10 mouse cellular contexts compared by ENCODE assay signal in the genomic region with DNA sequence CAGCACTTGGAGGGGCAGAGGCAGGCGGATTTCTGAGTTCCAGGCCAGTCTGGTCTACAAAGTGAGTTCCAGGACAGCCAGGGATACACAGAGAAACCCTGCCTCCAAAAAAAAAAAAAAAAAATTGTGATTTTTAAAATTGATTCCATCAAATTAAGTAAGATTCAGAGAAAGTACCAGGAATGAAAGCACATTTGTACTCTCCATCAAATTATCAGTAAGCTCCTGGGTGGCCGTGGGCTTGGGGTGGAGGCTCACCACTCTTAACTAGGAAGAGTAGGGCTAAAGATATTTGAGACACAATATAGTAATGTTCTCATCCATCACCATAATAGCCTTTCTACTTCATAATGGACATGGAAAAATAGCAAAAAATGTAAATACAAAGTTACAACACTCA. TPM values are rescaled to one million over a fixed set of nuclear protein-coding genes. Genes with fewer than 3 reads are reported as not detected.
DNase-seq lines count a peak whose midpoint lies in the region; ATAC-seq and TF ChIP-seq lines count a peak whose summit lies in the region.
"Had no signal": no experiment of that assay in that cellular context is flagged by ENCODE, and none has a peak within 500 bp of the region (broad histone marks: within the 10 kb centered on the region; RNA-seq: fewer than 3 reads in every experiment).

No protein-coding gene starts in this region.

- ATAC-seq in heart, embryonic 11.5 days (replicated peaks; ENCODE audit: insufficient number of reproducible peaks, low FRiP score, low TSS enrichment): no peak
- no peak for ATAC-seq in megakaryocyte, adult 5-6 weeks (ENCODE audit: poor library complexity, severe bottlenecking)
- ATAC-seq in hindbrain, embryonic 16.5 days: no peak
- ATAC-seq in neural tube, embryonic 12.5 days (ENCODE audit: low FRiP score, low read depth): no peak

- no peak for DNase-seq in heart, adult 2 months
- DNase-seq in adrenal gland, adult 8-10 months: no peak
- DNase-seq in urinary bladder, postnatal 25 days (ENCODE audit: low spot score): no peak
- DNase-seq: kidney, postnatal 36 days; lung, postnatal 10 days had no signal

- no peaks in the 10 kb centered on the region for H3K9me3 ChIP-seq in heart, embryonic 11.5 days (replicated peaks; ENCODE audit: control insufficient read depth, low read length)
- no peaks in the 10 kb centered on the region for H3K9me3 ChIP-seq in megakaryocyte, embryonic 14.5 days
- no peaks in the 10 kb centered on the region for H3K9me3 ChIP-seq in hindbrain, embryonic 16.5 days (ENCODE audit: control insufficient read depth, low read length)
- no peaks in the 10 kb centered on the region for H3K9me3 ChIP-seq in neural tube, embryonic 12.5 days

- TF ChIP-seq EP300 in heart, adult 2 months (IDR thresholded peaks at IDR 0.05; ENCODE audit: insufficient read depth, low read depth, low read length): no peak

- WGBS in heart, embryonic 11.5 days (ENCODE audit: insufficient replicate concordance): 48% methylated on average over 2 of the region's 2 CpGs
- 33% methylated on average over 2 of the region's 2 CpGs for WGBS in heart, adult 2 months
- WGBS in hindbrain, embryonic 16.5 days: 60% methylated on average over 2 of the region's 2 CpGs
- WGBS in neural tube, embryonic 12.5 days: 77% methylated on average over 2 of the region's 2 CpGs

- no peak overlapping the region for H3K27ac ChIP-seq in heart, embryonic 11.5 days (ENCODE audit: low read depth, low read length)
- no peak overlapping the region for H3K27ac ChIP-seq in heart, adult 2 months
- H3K27ac ChIP-seq in hindbrain, embryonic 16.5 days (ENCODE audit: low read depth, low read length): no peak overlapping the region
- H3K27ac ChIP-seq in neural tube, embryonic 12.5 days: no peak overlapping the region

- no peak overlapping the region for H3K4me3 ChIP-seq in heart, embryonic 11.5 days (ENCODE audit: low read depth, low read length)
- no peak overlapping the region for H3K4me3 ChIP-seq in heart, adult 2 months
- H3K4me3 ChIP-seq in megakaryocyte, embryonic 14.5 days (replicated peaks): peak overlapping the region; percentile 80
- no peak overlapping the region for H3K4me3 ChIP-seq in hindbrain, embryonic 16.5 days (ENCODE audit: low read length)
- no peak overlapping the region for H3K4me3 ChIP-seq in neural tube, embryonic 12.5 days

- no peaks in the 10 kb centered on the region for H3K27me3 ChIP-seq in heart, embryonic 11.5 days (ENCODE audit: control insufficient read depth, insufficient read depth, low read length)
- no peaks in the 10 kb centered on the region for H3K27me3 ChIP-seq in heart, adult 2 months (ENCODE audit: control insufficient read depth, insufficient read depth, low read length)
- no peaks in the 10 kb centered on the region for H3K27me3 ChIP-seq in megakaryocyte, embryonic 14.5 days (replicated peaks)
- H3K27me3 ChIP-seq in hindbrain, embryonic 16.5 days (replicated peaks; ENCODE audit: control insufficient read depth, insufficient read depth, low read length): no peaks in the 10 kb centered on the region
- H3K27me3 ChIP-seq in neural tube, embryonic 12.5 days (replicated peaks): no peaks in the 10 kb centered on the region

- H3K4me2 ChIP-seq in heart, embryonic 11.5 days: peak overlapping the region; percentile 12
- H3K4me2 ChIP-seq in hindbrain, embryonic 16.5 days (ENCODE audit: low read length): peak overlapping the region; percentile 48
- peak overlapping the region; percentile 43 for H3K4me2 ChIP-seq in neural tube, embryonic 12.5 days (replicated peaks)

- TF ChIP-seq POLR2A in heart, adult 2 months (IDR thresholded peaks at IDR 0.05; ENCODE audit: insufficient read depth, low read depth, low read length): no peak

- peaks cover 21% of the 10 kb centered on the region for H3K4me1 ChIP-seq in heart, embryonic 11.5 days (ENCODE audit: control insufficient read depth, insufficient read depth, low read length)
- peaks cover 17% of the 10 kb centered on the region for H3K4me1 ChIP-seq in heart, adult 2 months (ENCODE audit: control insufficient read depth, insufficient read depth, low read length)
- peaks cover 43% of the 10 kb centered on the region for H3K4me1 ChIP-seq in megakaryocyte, embryonic 14.5 days
- peaks cover 21% of the 10 kb centered on the region for H3K4me1 ChIP-seq in hindbrain, embryonic 16.5 days (ENCODE audit: control insufficient read depth, insufficient read depth, low read depth, low read length)
- H3K4me1 ChIP-seq in neural tube, embryonic 12.5 days: peaks cover 14% of the 10 kb centered on the region

- H3K9ac ChIP-seq in heart, embryonic 11.5 days (ENCODE audit: low read depth, low read length): no peak overlapping the region
- no peak overlapping the region for H3K9ac ChIP-seq in heart, adult 2 months (ENCODE audit: low read depth, low read length)
- H3K9ac ChIP-seq in hindbrain, embryonic 16.5 days (ENCODE audit: low read depth, low read length): no peak overlapping the region
- no peak overlapping the region for H3K9ac ChIP-seq in neural tube, embryonic 12.5 days

- H3K36me3 ChIP-seq in heart, embryonic 11.5 days (ENCODE audit: control insufficient read depth, insufficient read depth, low read length): no peaks in the 10 kb centered on the region
- peaks cover 30% of the 10 kb centered on the region for H3K36me3 ChIP-seq in heart, adult 2 months (ENCODE audit: control insufficient read depth, insufficient read depth, low read length)
- peaks cover 5% of the 10 kb centered on the region for H3K36me3 ChIP-seq in megakaryocyte, embryonic 14.5 days (replicated peaks; ENCODE audit: low read length)
- no peaks in the 10 kb centered on the region for H3K36me3 ChIP-seq in hindbrain, embryonic 16.5 days (ENCODE audit: control insufficient read depth, insufficient read depth, low read length)
- H3K36me3 ChIP-seq in neural tube, embryonic 12.5 days: no peaks in the 10 kb centered on the region

- intact Hi-C loops in heart, adult 2 months (cut with DNase I): no loop called here

- TF ChIP-seq CTCF in heart, adult 2 months (IDR thresholded peaks at IDR 0.05): no peak

- H3K79me2 ChIP-seq in heart, adult 2 months (replicated peaks; ENCODE audit: control insufficient read depth, insufficient read depth, low read length): peaks cover 3% of the 10 kb centered on the region

RNA-seq across cellular contexts. Expression of a gene that starts 3.3 kb away (rescaled TPM):
- 73.7 and 79.6 TPM in 2 replicates for polyA plus RNA-seq in heart, embryonic 11.5 days (2014; fragmentation: Nextera tagmentation; extraction: Ambion mirVana)
- 100 to 1,000 TPM; 208 to 233 TPM for total RNA-seq in heart, adult 2 months (2021)
- polyA plus RNA-seq in heart, adult 2 months (2012; rRNA removed): 30.2 and 73.0 TPM in 2 replicates
- polyA plus RNA-seq in megakaryocyte, embryonic 14.5 days (2012; ENCODE audit: insufficient read depth, low replicate concordance): 10.5 and 11.5 TPM in 2 replicates
- 53.1 and 57.4 TPM in 2 replicates for total RNA-seq in megakaryocyte, adult 5-6 weeks (2015)
- total RNA-seq in megakaryocyte, adult 5-6 weeks (2017): 58.7 and 64.4 TPM in 2 replicates
- 46.0 and 46.8 TPM in 2 replicates for polyA plus RNA-seq in hindbrain, embryonic 16.5 days (2015; fragmentation: Nextera tagmentation; extraction: Ambion mirVana)
- 73.0 and 82.4 TPM in 2 replicates for polyA plus RNA-seq in neural tube, embryonic 12.5 days (2016; fragmentation: Nextera tagmentation; extraction: Ambion mirVana)
- 100 to 1,000 TPM; 124 to 194 (median 185) TPM for total RNA-seq in adrenal gland, adult 8-10 months (2022)

RNA-seq across cellular contexts. Expression of a gene that starts 49.5 kb away (rescaled TPM):
- polyA plus RNA-seq in heart, embryonic 11.5 days (2014; fragmentation: Nextera tagmentation; extraction: Ambion mirVana): 28.5 and 29.5 TPM in 2 replicates
- total RNA-seq in heart, adult 2 months (2021): 10 to 100 TPM; 16.3 to 17.8 TPM
- polyA plus RNA-seq in heart, adult 2 months (2012; rRNA removed): 2.8 and 4.6 TPM in 2 replicates
- 0.32 and 10.4 TPM in 2 replicates for polyA plus RNA-seq in megakaryocyte, embryonic 14.5 days (2012; ENCODE audit: insufficient read depth, low replicate concordance)
- 3.5 and 6.2 TPM in 2 replicates for total RNA-seq in megakaryocyte, adult 5-6 weeks (2015)
- 10.2 and 12.5 TPM in 2 replicates for total RNA-seq in megakaryocyte, adult 5-6 weeks (2017)
- 52.2 and 55.3 TPM in 2 replicates for polyA plus RNA-seq in hindbrain, embryonic 16.5 days (2015; fragmentation: Nextera tagmentation; extraction: Ambion mirVana)
- polyA plus RNA-seq in neural tube, embryonic 12.5 days (2016; fragmentation: Nextera tagmentation; extraction: Ambion mirVana): 46.2 and 53.8 TPM in 2 replicates
- total RNA-seq in adrenal gland, adult 8-10 months (2022): 10 to 100 TPM; 31.9 to 36.6 (median 33.9) TPM
